Mouse (Mus musculus) ovary, adult 2 months (tissue): ENCODE measurements around the gene Pcgf2. TPM values are rescaled to one million over a fixed set of nuclear protein-coding genes. Genes with fewer than 3 reads are reported as not detected.

ENCODE experiments used
- polyA plus RNA-seq: library from polyadenylated mRNA; depleted of rRNA; stranded (reverse); fragments of >200 nt; gene quantifications from 2 replicates; pipeline ENCODE4 v1.2.3, GENCODE M21; 2012; rRNA removed

Pcgf2 gene
- polyA plus RNA-seq, result 89.5 and 142 TPM in 2 replicates

DNA sequence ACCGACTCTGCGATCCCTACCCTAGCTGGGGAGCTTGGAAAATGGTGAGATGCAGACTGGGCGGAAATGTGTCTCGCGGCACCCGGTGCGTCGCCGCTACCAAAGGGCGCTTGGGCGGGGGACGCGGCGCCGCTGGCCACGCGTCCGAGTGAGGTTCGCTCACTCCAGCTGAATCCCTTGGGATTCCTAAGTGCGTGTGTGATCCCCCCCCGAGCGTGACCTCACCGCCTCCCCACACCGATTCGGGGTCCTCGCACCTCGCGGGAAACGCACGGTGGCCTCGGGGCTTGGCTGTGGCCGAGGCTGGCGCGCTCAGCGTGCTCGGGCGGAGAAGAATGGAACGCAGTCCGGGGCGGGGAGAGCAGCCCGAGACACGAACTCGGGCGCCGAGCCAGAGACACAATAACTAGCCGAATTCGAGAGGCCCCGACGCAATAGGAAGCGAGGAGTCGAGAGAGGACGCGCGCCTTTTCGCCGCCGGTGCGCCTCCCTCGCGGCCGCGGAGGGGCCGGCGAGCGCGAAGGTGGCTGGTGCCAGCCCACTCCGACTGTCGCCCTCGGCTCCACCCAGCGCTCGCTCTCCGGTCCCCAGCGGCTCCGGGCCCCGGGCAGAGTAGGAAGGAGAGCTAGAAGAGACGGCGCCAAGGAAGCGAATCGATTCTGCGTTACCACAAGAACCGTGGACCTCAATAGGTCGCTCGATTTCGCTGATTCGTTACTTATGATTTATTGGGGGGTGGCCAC, at the start of gene Pcgf2:
TSS of gene Pcgf2 (minus strand) at position 495 of the 743 bp plus-strand sequence.

GRCm38 (mm10) chr11:97744063-97744717, 43.9 kb upstream of the Pcgf2 start, which contains the start of gene Pip4k2b:
TSS of gene Pip4k2b (minus strand) at chr11:97744704.

DNA sequence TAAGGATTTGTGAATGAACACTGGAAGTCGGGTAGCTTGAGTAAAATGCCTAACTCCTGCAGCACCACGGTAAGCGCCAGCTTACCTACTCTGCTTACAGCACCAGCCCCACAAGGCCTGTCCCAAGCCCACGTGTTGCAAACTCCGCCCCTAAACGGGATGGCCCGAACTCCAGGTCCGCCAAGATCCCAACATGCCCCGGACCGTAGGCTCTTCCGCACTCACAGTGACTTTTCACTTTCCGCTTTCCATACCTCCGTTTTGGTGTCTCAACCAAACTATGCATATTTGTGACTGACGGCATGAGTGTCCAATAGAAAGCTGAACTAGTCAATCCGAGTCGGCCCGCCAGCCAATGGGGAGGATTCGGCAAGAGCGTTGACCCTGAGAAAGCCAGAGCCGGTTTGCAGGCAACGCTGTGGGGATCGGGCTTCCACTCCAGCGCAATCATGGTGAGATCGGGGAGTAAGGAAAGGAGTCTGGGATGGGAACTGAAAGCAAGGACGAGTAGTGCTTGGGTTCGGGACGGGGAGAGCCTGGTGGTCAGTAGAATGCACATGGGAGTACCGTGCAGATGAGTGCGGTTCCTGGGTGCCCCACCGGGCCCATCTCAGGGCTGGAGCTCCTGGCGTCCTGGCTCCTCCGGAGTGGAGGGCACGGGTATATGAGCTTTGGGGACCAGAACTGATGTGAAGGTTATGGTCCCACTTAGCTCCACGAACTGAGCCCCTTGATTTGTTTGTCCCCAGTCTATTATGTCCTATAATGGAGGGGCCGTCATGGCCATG, 2.9 kb upstream of the Pcgf2 start, which contains the start of gene Psmb3:
TSS of gene Psmb3 (plus strand) at position 361 of the 788 bp plus-strand sequence.

GRCm38 (mm10) chr11:97685613-97686321, 14.5 kb downstream of the Pcgf2 start, which contains the start of gene Cisd3:
TSS of gene Cisd3 (plus strand) at chr11:97685826.

GRCm38 (mm10) chr11:97662893-97663527, 37.3 kb downstream of the Pcgf2 start, which contains the start of gene Mllt6:
TSS of gene Mllt6 (plus strand) at chr11:97663414.

Other genes with a start within 250 kb of the Pcgf2 start
- gene 4933428G20Rik, start 200.2 kb downstream of the Pcgf2 start, polyA plus RNA-seq, result 0.10 and 0.15 TPM in 2 replicates
- gene Srcin1, start 124.3 kb downstream of the Pcgf2 start, polyA plus RNA-seq, result 10.1 and 13.6 TPM in 2 replicates
- gene Epop, start 70.8 kb downstream of the Pcgf2 start, polyA plus RNA-seq, result 3.7 and 7.0 TPM in 2 replicates
- gene Mllt6, start 37.1 kb downstream of the Pcgf2 start, polyA plus RNA-seq, result 74.9 and 84.5 TPM in 2 replicates
- gene Cisd3, start 14.7 kb downstream of the Pcgf2 start, polyA plus RNA-seq, result 27.7 and 41.6 TPM in 2 replicates
- 324 and 437 TPM in 2 replicates for gene Psmb3, start 2.9 kb upstream of the Pcgf2 start, polyA plus RNA-seq
- 17.3 and 18.1 TPM in 2 replicates for gene Pip4k2b, start 44.2 kb upstream of the Pcgf2 start, polyA plus RNA-seq
- gene Cwc25, start 66.1 kb upstream of the Pcgf2 start, polyA plus RNA-seq, result 6.5 and 7.4 TPM in 2 replicates
- gene 1700001P01Rik, start 75.4 kb upstream of the Pcgf2 start, polyA plus RNA-seq, result 0.71 TPM in 1 of 2 replicates, not detected in the other
- gene Rpl23, start 81.9 kb upstream of the Pcgf2 start, polyA plus RNA-seq, result 41.3 and 61.6 TPM in 2 replicates
- gene Lasp1, start 98.5 kb upstream of the Pcgf2 start, polyA plus RNA-seq, result 108 and 111 TPM in 2 replicates
- 5.7 and 5.9 TPM in 2 replicates for gene B230217C12Rik, start 140.3 kb upstream of the Pcgf2 start, polyA plus RNA-seq
- gene Fbxo47, start 183.7 kb upstream of the Pcgf2 start, polyA plus RNA-seq, result 0.19 and 0.24 TPM in 2 replicates